Mouse (Mus musculus): Measurements from ENCODE around the gene Tjp3. TPM values are rescaled to one million over a fixed set of nuclear protein-coding genes. Genes with fewer than 3 reads are reported as not detected.

Tjp3 gene
- polyA plus RNA-seq (2012) = 0.01 and 0.02 TPM in 2 replicates

- peaks cover 81% of the 10 kb centered on the region for H3K4me1 ChIP-seq (ENCODE audit: control insufficient read depth)
These were observed at the start of gene Tjp3 for GRCm38 (mm10) chr10:81291511-81292104. Gene Tjp3 (minus strand): TSS chr10:81291581.

DNA sequence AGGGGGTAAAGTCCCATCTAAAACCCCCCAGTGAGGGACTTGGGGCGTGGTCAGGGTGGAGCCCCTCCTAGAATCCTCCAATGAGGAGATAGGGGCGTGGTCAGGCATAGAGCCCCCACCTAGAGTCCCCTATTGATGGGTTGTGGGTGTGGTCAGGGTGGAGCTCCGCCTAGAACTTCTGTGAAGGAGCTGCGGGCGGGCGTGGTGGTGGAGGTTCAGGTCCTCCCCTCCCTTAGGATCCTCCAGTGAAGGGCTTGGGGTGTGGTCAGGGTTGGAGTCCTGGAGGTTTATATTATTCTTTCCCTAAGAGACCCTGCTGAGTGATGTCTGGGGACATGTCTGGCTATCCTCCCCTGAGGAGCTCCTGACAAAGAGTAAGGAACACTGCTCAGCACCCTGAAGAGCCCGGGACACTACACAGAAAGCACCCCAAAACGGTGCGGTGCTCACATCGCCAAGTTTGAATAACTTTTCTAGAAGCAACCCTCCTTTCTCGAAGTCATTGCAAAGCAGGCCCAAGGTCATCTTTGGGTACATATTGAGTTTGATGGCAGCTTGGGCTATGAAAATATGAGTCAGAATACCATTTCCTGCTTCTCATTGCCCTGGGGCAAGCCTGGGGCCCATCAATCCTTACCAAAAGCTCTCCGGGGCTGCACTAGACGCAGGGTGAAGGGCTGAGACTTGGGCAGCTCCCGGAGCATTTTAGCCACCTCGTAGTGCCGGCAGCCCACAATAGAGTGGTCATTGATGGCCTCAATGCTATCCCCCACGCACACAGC lies 49.4 kb upstream of the Tjp3 start:
- Histone ChIP-seq H3K27me3 (ENCODE audit: control insufficient read depth) (peaks cover 67% of the 10 kb centered on the region), H3K9me3 (ENCODE audit: control insufficient read depth, low read length) (peaks cover 17% of the 10 kb centered on the region; the same call in 1 of the 2 replicates), H3K4me1 (ENCODE audit: control insufficient read depth) (peaks cover 28% of the 10 kb centered on the region), H3K4me3 (replicated peaks) (no peak overlapping the region), H3K36me3 (ENCODE audit: control insufficient read depth) (peaks cover 2% of the 10 kb centered on the region)
- TF ChIP-seq TAL1 (IDR thresholded peaks at IDR 0.05; ENCODE audit: low read length) (no peak), GATA1 (IDR thresholded peaks at IDR 0.05; ENCODE audit: low read length) (no peak)

More at GRCm38 (mm10) chr10:81291511-81292104, at the start of gene Tjp3:
- Histone ChIP-seq H3K27me3 (ENCODE audit: control insufficient read depth) (peaks cover 10% of the 10 kb centered on the region), H3K36me3 (ENCODE audit: control insufficient read depth) (peaks cover 19% of the 10 kb centered on the region), H3K9me3 (ENCODE audit: control insufficient read depth, low read length) (no peaks in the 10 kb centered on the region), H3K4me3 (replicated peaks) (peak within 1 kb of the TSS; percentile 83)
- TF ChIP-seq GATA1 (IDR thresholded peaks at IDR 0.05; ENCODE audit: low read length) = no peak
- TF ChIP-seq TAL1 (IDR thresholded peaks at IDR 0.05; ENCODE audit: low read length) = no peak

DNA sequence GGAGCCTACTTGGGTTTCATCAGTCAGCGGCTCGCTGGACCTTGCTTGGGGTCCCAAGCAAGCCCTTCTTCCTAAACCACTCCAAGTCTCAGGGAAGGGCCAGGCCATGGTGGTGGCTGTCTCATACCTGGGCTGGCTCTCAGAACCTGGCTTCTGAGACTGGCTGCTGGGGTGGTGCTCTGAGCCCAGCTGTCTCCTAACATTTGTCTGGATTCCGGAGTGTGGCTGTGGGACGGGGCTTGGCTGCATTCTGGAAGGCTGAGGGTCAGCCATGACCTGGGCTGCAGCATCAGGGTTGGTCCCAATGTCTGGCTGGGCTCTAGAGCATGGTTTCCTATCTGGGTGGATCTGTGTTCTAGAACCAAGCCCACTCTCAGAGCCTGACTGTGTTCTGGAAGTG lies 45.2 kb upstream of the Tjp3 start:
- no peaks in the 10 kb centered on the region for H3K36me3 ChIP-seq (ENCODE audit: control insufficient read depth)
- no peak overlapping the region for H3K4me3 ChIP-seq (replicated peaks)
- peaks cover 19% of the 10 kb centered on the region for H3K4me1 ChIP-seq (ENCODE audit: control insufficient read depth)
- TF ChIP-seq TAL1 (IDR thresholded peaks at IDR 0.05; ENCODE audit: low read length) (no peak), GATA1 (IDR thresholded peaks at IDR 0.05; ENCODE audit: low read length) (no peak)
- H3K9me3 ChIP-seq (ENCODE audit: control insufficient read depth, low read length) = peaks cover 7% of the 10 kb centered on the region; the same call in 1 of the 2 replicates
- peaks cover 39% of the 10 kb centered on the region for H3K27me3 ChIP-seq (ENCODE audit: control insufficient read depth)

DNA sequence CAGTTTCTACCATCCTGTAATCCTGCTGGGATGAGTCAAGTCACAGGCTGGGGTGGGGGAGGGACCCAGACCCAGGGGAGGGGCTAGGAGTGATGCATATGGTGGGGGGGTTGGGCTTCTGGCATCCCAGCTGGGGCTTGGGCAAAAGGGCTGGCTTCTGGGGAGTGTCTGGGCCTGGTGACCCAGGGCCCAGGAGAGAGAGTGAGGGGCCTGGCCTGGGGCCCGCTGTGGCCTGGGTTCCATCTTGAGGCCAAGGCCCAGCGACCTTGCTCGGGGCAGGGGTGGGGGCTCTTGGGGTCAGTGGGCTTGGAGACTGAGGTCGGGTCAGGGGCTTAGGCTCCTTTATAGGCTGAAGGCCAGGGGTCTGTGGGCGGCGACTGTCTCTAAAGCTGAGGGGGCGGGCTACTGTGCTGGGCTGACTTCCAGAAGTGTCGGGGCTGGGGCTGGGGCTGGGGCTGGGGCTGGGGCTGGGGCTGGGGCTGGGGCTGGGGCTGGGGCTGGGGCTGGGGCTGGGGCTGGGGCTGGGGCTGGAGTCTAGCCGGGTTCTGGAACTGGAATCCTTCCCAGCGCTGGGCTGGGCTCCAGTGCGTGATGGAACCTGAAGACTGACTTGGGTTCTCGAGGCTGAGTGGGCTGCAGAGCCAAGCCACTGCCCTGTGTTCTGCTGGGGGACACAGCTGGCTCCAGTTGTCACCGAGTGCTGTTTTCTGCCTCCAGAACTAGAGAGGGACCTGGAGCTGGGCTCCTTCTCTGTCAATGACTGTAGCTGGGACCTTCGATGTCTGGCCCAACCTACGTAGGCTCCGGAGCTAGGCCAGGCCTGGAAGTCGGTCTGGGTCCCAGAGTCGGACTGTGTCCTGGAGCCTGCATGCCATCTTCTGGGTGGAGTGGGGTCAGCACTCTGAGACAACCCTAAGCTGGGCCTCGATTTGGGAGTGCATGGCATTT lies 44.3 kb upstream of the Tjp3 start:
- no peak for TF ChIP-seq TAL1 (IDR thresholded peaks at IDR 0.05; ENCODE audit: low read length)
- H3K4me1 ChIP-seq (ENCODE audit: control insufficient read depth) = peaks cover 10% of the 10 kb centered on the region
- H3K4me3 ChIP-seq (replicated peaks) = no peak overlapping the region
- peaks cover 33% of the 10 kb centered on the region for H3K27me3 ChIP-seq (ENCODE audit: control insufficient read depth)
- peaks cover 7% of the 10 kb centered on the region; the same call in 1 of the 2 replicates for H3K9me3 ChIP-seq (ENCODE audit: control insufficient read depth, low read length)
- H3K36me3 ChIP-seq (ENCODE audit: control insufficient read depth) = no peaks in the 10 kb centered on the region

GRCm38 (mm10) chr10:81334324-81334723 lies 42.9 kb upstream of the Tjp3 start:
- Histone ChIP-seq H3K9me3 (ENCODE audit: control insufficient read depth, low read length) (peaks cover 7% of the 10 kb centered on the region; the same call in 1 of the 2 replicates), H3K36me3 (ENCODE audit: control insufficient read depth) (peaks cover 2% of the 10 kb centered on the region), H3K27me3 (ENCODE audit: control insufficient read depth) (peaks cover 33% of the 10 kb centered on the region), H3K4me3 (replicated peaks) (no peak overlapping the region), H3K4me1 (ENCODE audit: control insufficient read depth) (peaks cover 7% of the 10 kb centered on the region)
- TF ChIP-seq GATA1 (IDR thresholded peaks at IDR 0.05; ENCODE audit: low read length) (no peak), TAL1 (IDR thresholded peaks at IDR 0.05; ENCODE audit: low read length) (no peak)

- Histone ChIP-seq H3K27me3 (ENCODE audit: control insufficient read depth) (peaks cover 18% of the 10 kb centered on the region), H3K9me3 (ENCODE audit: control insufficient read depth, low read length) (0 out of 2 replicates have a peak, but pooled peaks cover under 1% of the 10 kb centered on the region), H3K4me1 (ENCODE audit: control insufficient read depth) (peaks cover 22% of the 10 kb centered on the region), H3K4me3 (replicated peaks) (no peak overlapping the region), H3K36me3 (ENCODE audit: control insufficient read depth) (peaks cover 21% of the 10 kb centered on the region)
- no peak for TF ChIP-seq TAL1 (IDR thresholded peaks at IDR 0.05; ENCODE audit: low read length)
- TF ChIP-seq GATA1 (IDR thresholded peaks at IDR 0.05; ENCODE audit: low read length) = no peak
These were observed 40.9 kb upstream of the Tjp3 start for GRCm38 (mm10) chr10:81332277-81332676.

- Histone ChIP-seq H3K4me1 (ENCODE audit: control insufficient read depth) (peaks cover 30% of the 10 kb centered on the region), H3K36me3 (ENCODE audit: control insufficient read depth) (peaks cover 44% of the 10 kb centered on the region), H3K27me3 (ENCODE audit: control insufficient read depth) (peaks cover 16% of the 10 kb centered on the region), H3K9me3 (ENCODE audit: control insufficient read depth, low read length) (no peaks in the 10 kb centered on the region), H3K4me3 (replicated peaks) (no peak overlapping the region)
- no peak for TF ChIP-seq TAL1 (IDR thresholded peaks at IDR 0.05; ENCODE audit: low read length)
- TF ChIP-seq GATA1 (IDR thresholded peaks at IDR 0.05; ENCODE audit: low read length) = no peak
These were observed 38.6 kb upstream of the Tjp3 start for GRCm38 (mm10) chr10:81330007-81330406.

DNA sequence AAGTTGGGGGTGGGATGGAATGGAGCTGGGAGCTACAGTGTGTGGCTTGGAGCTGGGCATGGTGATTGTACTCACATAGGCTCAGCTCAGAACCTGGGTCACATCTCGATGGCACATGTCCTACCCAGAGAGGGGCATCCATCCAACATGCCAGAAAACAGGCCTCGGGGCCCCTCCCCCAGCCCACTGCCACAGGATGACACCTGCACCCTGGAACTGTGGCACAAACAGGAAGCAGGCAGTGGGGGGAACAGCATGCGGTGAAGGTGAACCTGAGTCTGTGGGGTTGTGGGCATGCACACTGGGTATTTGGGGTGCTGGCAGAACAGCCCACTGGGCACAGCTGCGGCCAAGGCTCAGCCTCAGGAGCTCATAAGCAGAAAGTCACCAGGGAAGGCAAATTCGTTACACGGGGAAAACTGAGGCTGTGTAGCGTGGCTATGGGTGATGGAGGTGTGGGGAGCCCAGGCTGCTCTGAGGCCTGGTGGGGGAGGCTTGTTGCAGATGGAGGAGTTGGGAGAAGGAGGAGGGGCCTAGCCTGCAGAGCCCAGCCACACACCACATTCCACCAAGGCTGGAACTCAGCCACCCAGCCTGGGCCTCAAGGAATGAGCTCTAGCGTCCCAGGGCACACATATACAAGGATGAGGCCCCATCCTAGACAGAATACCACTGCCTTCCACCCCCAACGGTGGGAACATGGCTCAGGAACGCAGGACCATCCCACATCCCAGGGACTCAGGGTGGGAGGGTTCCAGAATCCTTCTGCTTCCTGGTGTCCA lies 38.0 kb upstream of the Tjp3 start:
- Histone ChIP-seq H3K36me3 (ENCODE audit: control insufficient read depth) (peaks cover 50% of the 10 kb centered on the region), H3K4me1 (ENCODE audit: control insufficient read depth) (peaks cover 30% of the 10 kb centered on the region), H3K27me3 (ENCODE audit: control insufficient read depth) (peaks cover 16% of the 10 kb centered on the region), H3K9me3 (ENCODE audit: control insufficient read depth, low read length) (no peaks in the 10 kb centered on the region), H3K4me3 (replicated peaks) (no peak overlapping the region)
- TF ChIP-seq GATA1 (IDR thresholded peaks at IDR 0.05; ENCODE audit: low read length) (no peak), TAL1 (IDR thresholded peaks at IDR 0.05; ENCODE audit: low read length) (no peak)

All from erythroblast, embryonic 14.5 days (primary cell).